Mouse (Mus musculus) C3H10T1/2 (cell line): ENCODE results near the gene Scube3. TPM values are rescaled to one million over a fixed set of nuclear protein-coding genes. Genes with fewer than 3 reads are reported as not detected.

ENCODE experiments used
- polyA plus RNA-seq, 2 experiments: library from polyadenylated mRNA; unstranded; fragments of >200 nt; fragmentation: generic; extraction: Trizol; gene quantifications; one replicate each; pipeline ENCODE4 v1.2.1; 2012; ENCODE audit warnings: missing spikeins in 2 of 2

Scube3 gene
- polyA plus RNA-seq = 10 to 100 TPM in 1 of 2 experiments, under 1 TPM in 1; 0.64 to 11.6 TPM

DNA sequence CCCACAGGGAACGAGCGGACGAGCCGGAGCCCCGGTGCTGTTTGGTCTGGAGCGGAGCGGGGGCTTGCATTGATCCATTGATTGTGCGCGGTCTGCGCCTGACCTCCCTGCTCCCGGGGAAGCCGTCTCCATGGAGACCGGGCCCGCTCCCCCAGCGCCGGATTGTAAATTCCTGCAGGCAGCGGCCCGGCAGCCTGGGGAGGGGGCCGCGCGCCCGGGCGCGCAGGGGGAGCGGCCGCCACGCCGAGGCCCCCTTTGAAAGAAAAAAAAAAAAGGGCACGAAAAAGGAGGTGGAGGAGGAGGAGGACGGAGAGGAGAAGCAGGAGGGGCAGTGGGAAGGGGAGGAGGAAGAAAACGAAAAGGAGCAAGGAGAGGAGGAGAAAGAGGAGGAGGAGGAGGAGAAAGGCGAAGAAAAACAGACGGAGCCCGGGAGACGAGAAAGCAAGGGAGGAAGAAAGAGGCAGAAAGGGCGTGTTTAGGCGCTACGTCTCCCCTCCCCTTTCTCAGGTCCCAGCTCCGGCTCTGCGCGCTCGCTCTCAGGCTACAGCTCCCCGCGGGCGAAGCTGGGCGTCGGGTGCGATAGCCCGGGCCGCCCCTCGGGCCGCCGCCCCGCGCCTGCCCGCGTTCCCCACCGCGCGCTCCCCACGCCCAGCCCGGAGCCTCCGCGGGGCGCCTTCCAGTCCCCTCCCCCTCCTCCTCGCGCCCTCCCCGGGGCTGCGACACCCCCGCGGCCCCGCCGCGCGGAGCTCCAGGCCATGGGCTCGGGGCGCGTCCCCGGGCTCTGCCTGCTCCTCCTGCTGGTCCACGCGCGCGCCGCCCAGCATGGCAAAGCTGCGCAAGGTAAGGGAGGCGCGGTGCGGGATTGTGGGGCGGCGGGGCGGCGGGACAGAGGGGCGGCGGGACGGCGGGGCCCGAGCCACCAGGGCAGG lies at the start of gene Scube3:
Gene Scube3 (plus strand): TSS at position 371 of the 929 bp plus-strand sequence.

DNA sequence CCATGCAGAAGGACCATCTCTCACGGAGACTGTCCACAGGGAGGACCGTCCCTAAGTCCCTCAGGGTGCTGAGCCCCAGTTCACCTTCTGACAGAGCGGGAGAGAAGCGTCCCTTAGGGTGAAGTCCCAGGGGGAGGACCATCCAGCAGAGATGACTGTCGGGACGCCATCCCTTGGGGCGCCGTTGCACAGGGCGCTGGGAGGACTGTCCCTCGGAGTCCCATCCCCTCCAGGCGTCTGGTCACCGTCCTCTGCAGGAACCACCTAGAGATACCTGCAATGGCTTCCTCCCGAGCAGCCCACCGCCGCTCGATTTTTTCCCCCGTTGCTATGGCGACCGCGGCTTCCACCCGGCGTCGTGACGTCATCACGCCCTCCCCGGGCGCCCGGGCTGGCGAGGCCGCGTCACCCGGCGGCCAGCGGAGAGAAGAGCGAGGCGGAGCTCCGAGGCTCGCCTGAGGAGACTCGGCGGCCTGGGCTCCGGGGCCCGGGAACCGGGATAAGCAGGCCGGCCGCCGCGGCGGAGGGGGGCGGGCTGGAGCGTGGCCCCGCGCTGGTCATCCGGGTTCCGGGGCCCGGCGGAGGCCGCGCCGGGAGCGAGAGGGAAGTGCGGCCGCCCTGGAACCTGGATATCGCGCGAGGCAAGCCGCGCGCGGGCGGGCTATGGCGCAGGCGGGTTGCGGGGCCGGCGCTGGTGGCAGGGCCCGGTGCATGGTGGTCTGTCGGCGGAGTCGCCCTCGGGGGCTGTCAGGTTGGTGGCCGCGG lies 35.0 kb downstream of the Scube3 start, which contains the start of gene Zfp523:
Gene Zfp523 (plus strand): TSS at position 355 of the 765 bp plus-strand sequence.

DNA sequence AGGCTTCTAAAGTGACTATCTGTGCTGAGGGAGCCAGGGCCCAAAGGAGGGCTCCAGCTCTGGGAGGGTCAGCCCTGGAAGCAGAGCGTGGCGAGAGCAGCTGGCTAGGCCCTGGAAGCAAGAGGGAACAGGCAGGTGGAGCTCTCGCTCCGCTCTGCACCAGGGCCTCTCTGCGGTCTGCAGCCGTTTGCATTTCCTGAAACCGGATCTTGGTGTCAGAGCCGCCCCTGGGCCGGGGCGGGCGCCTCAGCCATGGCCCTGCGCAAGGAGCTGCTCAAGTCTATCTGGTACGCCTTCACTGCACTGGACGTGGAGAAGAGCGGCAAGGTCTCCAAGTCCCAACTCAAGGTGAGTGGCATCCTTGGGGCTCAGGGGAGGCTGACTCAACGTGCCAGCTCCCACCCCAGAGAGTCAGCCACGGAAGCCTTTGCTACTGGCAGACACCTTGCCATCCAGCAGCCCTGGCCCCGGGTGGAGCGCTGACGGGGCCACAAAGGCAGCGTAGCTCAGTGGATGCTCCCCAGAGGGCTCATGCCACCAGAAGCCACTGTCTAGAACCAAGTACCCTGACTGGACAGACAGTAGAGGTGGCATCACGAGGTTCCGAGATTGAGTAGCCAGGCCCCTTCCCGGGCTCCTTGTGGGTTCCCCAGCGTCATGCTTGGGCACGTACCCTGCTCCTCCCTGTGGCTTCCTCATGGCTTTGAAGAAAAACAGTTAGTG lies 65.8 kb downstream of the Scube3 start, which contains the start of gene Def6:
Gene Def6 (plus strand): TSS at position 188 of the 723 bp plus-strand sequence.

Other genes with a start within 250 kb of the Scube3 start
- gene Anks1, start 232.8 kb upstream of the Scube3 start, polyA plus RNA-seq = 10 to 100 TPM in 1 of 2 experiments, 1 to 10 TPM in 1; 2.5 to 12.8 TPM
- 10 to 100 TPM; 20.0 to 47.9 TPM for gene Taf11, start 232.3 kb upstream of the Scube3 start, polyA plus RNA-seq
- gene Tcp11, start 61.5 kb upstream of the Scube3 start, polyA plus RNA-seq = under 1 TPM in 1 of 2 experiments, not detected in 1; 0.05 TPM
- 10 to 100 TPM; 18.8 to 45.8 TPM for gene Zfp523, start 35.0 kb downstream of the Scube3 start, polyA plus RNA-seq
- 10 to 100 TPM in 1 of 2 experiments, 1 to 10 TPM in 1; 6.4 to 13.3 TPM for gene Def6, start 65.6 kb downstream of the Scube3 start, polyA plus RNA-seq
- 10 to 100 TPM in 1 of 2 experiments, 1 to 10 TPM in 1; 8.9 to 25.0 TPM for gene Ppard, start 90.6 kb downstream of the Scube3 start, polyA plus RNA-seq
- gene Fance, start 171.4 kb downstream of the Scube3 start, polyA plus RNA-seq = 10 to 100 TPM; 44.0 to 46.3 TPM
- 1,000 to 10,000 TPM; 3,726 to 3,941 TPM for gene Rpl10a, start 186.3 kb downstream of the Scube3 start, polyA plus RNA-seq
- 10 to 100 TPM in 1 of 2 experiments, 1 to 10 TPM in 1; 7.0 to 33.0 TPM for gene Tead3, start 208.7 kb downstream of the Scube3 start, polyA plus RNA-seq
- gene Tulp1, start 223.1 kb downstream of the Scube3 start, polyA plus RNA-seq = not detected